Mouse (Mus musculus): ENCODE measurements around the gene Col1a1. TPM values are rescaled to one million over a fixed set of nuclear protein-coding genes. Genes with fewer than 3 reads are reported as not detected.

The Col1a1 gene
- 10 to 100 TPM; 20.4 to 40.2 TPM for total RNA-seq (2021)
- long read RNA-seq, experiment 1, full-length matches to known transcripts = 52 of 63 reads
- long read RNA-seq, experiment 1, partial matches to known transcripts = 6 of 63 reads
- long read RNA-seq, experiment 1, other reads (novel, unspliced or antisense) = 5 of 63 reads
- long read RNA-seq, experiment 2, full-length matches to known transcripts = 36 of 50 reads
- long read RNA-seq, experiment 2, partial matches to known transcripts = 12 of 50 reads
- long read RNA-seq, experiment 2, other reads (novel, unspliced or antisense) = 2 of 50 reads

DNA sequence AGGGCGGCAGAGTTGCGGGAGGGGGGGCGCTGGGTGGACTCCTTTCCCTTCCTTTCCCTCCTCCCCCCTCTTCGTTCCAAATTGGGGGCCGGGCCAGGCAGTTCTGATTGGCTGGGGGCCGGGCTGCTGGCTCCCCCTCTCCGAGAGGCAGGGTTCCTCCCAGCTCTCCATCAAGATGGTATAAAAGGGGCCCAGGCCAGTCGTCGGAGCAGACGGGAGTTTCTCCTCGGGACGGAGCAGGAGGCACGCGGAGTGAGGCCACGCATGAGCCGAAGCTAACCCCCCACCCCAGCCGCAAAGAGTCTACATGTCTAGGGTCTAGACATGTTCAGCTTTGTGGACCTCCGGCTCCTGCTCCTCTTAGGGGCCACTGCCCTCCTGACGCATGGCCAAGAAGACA, at the start of gene Col1a1:
TSS of gene Col1a1 (plus strand) at position 180 of the 400 bp plus-strand sequence.
- DNase-seq (ENCODE audit: low spot score in 2 of 2) = peak in 1 of 2 experiments; percentile 45

- DNase-seq (ENCODE audit: low spot score in 2 of 2) = no peak
Observed at GRCm38 (mm10) chr11:94891155-94891554, 44.9 kb upstream of the Col1a1 start.

GRCm38 (mm10) chr11:94896753-94897376, 39.2 kb upstream of the Col1a1 start:
- DNase-seq (ENCODE audit: low spot score in 2 of 2) = no peak

DNA sequence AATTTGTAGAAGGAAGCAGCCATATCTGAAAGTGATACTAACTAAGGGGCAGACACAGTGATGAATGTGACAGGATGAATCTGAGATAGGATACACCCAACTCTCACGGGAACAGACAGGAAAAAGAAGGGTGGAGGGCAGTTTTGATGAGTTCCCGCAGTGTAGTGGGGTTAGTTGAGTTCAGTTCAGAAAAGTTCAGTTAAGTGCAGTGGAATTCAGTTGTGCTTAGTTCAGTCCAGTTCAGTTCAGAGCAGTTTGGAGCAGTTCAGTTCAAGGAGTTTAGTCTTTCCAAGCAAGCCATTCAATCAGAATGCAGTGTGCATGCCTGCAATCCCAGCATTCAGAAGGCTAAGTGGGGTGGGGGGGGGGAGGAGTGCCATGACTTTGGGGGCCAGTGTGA, 34.8 kb upstream of the Col1a1 start:
- no peak for DNase-seq (ENCODE audit: low spot score in 2 of 2)

- DNase-seq (ENCODE audit: low spot score in 2 of 2) = no peak
Observed at GRCm38 (mm10) chr11:94904306-94904705, 31.7 kb upstream of the Col1a1 start.

- no peak for DNase-seq (ENCODE audit: low spot score in 2 of 2)
Observed at GRCm38 (mm10) chr11:94910971-94911370, 25.1 kb upstream of the Col1a1 start.

DNA sequence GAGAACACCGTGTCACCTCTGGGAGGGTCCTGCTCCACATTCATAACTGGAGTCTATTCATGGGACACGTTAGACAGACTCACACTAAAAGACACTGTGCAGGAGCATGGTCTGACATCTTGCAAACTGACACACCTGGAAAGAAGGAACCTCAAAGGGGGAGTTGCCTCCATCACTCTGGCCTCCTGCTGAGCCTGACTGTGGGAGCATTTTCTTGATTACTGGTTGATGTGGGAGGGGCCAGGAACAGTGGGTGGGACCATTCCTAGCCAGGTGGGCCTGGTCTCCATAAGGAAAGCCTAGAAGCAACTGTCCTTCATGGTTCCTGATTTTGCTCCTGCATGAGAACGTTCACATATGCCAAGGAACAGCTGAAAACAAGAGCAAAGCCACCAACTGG, 23.5 kb upstream of the Col1a1 start:
- DNase-seq (ENCODE audit: low spot score in 2 of 2) = no peak

- no peak for DNase-seq (ENCODE audit: low spot score in 2 of 2)
Observed at GRCm38 (mm10) chr11:94913302-94914090, 22.5 kb upstream of the Col1a1 start.

DNA sequence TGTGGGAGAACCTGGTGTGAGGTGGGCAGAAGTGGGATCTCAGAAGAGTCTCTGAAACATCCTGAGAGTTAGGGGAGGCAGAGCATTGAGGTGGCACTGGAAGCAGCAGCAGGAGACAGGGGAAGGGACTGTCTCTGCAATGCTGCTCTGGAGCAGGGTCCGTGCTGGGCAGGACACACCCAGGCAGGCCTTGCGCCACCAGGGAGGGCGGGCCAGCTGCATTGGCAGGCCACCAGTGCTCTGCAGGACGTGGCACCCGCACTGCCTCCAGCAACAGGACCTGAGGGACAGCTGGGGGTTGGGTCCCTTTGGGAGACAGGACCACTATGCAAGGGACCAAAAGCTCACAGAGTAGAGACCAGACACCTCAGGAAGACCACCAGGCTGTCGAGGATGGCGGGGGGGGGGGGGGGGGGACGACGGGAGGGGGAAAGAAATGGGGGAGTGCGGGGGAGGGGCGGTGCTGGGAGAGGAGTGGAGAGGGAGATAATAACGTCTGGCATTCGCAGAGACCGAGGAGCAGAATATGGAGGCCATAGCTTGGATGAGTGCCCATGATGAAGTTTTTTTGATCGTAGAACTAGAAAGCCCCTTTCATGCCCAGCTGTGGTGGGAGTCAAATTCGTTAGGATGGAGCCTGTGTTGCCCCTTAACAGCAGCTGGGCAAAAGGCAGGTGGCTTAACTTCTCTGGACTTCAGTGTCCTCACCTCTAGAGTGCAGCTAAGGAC, 20.2 kb upstream of the Col1a1 start:
- DNase-seq (ENCODE audit: low spot score in 2 of 2) = peak in 1 of 2 experiments; percentile 51

DNA sequence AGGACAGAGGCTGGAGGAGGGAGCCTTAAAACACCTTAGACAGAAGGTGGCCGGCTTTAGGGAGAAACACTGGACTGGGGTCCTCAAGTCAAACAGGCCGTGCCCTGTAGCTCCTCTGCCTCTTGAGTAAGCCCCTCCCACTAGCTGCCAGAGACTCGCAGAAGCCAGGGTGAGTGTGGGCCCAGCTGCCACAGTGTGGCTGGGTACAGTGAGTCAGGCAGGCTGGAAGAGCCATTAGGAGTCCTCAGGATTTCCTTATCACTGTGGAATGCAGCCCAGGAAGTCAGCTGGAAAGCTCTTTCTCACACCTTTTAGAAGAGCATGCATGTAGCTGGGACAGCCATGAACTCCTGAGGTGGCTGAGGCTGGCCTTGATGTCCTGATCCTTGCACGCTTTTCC, 19.5 kb upstream of the Col1a1 start:
- no peak for DNase-seq (ENCODE audit: low spot score in 2 of 2)

- DNase-seq (ENCODE audit: low spot score in 2 of 2) = no peak
Observed at GRCm38 (mm10) chr11:94917717-94918116, 18.3 kb upstream of the Col1a1 start.

- DNase-seq (ENCODE audit: low spot score in 2 of 2) = no peak
Observed at GRCm38 (mm10) chr11:94920996-94921401, 15.0 kb upstream of the Col1a1 start.

- no peak for DNase-seq (ENCODE audit: low spot score in 2 of 2)
Observed at GRCm38 (mm10) chr11:94924977-94925376, 11.0 kb upstream of the Col1a1 start.

DNA sequence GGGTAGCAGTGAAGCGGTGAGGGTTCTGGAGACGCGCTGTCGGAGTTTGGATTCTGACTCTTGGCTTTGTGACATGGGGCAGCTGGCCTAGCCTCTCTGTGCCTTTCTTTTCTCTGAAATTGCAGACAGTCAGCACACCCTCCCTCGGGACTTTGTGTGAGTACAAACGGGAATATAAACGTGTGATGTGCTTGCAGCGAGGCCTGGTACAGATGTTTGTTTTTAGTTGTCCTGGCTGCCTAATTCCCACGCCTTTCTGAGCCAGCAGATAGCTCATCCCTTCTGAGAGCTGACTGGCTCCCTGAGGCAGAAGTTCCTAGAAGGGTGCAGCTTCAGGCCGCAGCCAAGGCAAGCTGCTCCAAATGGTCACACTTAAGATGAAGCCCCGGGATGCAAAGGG, 9.6 kb upstream of the Col1a1 start:
- no peak for DNase-seq (ENCODE audit: low spot score in 2 of 2)

DNA sequence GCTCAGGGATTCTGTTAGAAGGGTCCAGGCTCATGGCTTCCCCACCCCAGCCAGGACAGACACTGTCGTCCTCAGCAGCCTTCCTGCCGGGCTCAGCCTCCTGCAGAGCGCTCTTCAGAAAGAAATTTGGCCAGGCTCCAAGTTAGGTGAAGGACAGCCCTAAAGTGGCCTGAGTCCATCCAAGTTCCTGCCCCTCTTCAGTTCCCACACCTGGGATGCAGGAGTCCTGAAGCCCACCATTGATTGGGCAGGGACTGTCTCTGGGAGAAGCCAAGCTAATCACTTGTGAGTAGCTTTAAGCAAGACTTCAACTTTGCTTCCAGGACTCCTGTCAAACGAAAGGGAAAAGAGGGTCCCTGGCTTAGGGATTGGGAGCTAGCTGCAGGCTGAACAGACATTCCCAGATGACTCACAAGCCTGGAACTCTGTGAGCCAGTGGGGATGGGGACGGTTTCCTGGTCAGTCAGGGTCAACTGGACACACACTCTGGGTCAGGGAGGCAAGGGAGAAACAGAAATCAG, 8.2 kb upstream of the Col1a1 start:
- DNase-seq (ENCODE audit: low spot score in 2 of 2) = no peak

GRCm38 (mm10) chr11:94928820-94929219, 7.2 kb upstream of the Col1a1 start:
- DNase-seq (ENCODE audit: low spot score in 2 of 2) = peak in 1 of 2 experiments; percentile 56

DNA sequence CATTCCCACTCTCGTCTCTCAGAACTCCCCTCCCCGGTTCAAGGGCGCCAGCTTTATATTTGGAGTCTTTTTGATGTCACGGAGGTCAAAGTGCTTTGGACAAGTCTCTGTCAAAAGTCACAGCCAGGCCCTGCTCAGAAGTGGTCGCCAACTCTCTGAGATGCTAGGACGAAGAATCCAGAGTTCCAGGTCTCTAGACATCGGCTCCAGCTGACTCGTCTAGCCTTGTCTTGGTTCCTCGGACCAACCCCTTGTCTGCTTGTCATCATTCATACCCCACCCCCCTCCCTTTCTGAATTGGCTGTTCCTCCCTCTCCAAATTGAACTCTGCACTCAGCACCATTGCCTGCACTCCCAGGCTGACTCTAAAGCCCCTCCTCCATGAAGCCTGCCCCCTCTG, 6.4 kb upstream of the Col1a1 start:
- DNase-seq (ENCODE audit: low spot score in 2 of 2) = no peak

GRCm38 (mm10) chr11:94930151-94930550, 5.9 kb upstream of the Col1a1 start:
- DNase-seq (ENCODE audit: low spot score in 2 of 2) = no peak

DNA sequence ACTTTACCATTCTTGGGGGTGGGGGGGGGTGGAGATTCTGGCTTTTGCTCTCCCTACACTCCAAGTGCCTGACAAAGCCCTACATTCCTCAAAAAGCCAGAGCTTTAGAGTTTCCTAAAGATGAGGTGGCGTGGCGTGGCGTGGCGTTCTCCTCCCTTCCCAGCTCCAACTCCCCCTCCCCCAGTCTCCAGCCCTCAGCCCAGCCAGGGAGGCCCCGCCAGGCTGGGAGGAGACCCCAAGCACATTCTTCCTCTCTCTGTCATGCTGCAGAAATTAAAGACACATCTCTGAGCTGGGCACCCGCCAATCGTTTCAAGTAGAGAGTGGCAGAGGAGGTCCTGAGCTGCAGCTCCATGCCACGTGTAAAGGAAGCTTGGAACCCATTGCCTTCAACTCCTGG, 2.4 kb upstream of the Col1a1 start:
- DNase-seq (ENCODE audit: low spot score in 2 of 2) = no peak

DNA sequence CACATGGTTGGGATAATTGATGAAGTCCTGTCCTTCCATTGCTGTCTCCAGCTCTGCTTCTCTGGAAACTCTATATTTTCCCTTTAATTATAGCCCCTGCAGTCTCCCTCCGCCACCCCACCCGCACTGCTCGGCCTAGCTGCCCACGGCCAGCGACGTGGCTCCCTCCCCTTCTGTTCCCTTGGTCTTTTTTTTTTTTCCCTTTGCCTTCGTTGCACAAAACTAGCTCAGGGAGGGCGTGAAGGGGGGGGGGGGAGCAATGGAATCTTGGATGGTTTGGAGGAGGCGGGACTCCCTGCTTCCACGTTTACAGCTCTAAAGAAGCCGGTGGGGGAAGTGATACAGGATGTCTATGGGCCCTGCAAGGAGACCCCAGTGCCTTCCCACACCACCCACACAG, 1.5 kb upstream of the Col1a1 start:
- no peak for DNase-seq (ENCODE audit: low spot score in 2 of 2)

- peak; percentile 85 to 89 for DNase-seq (ENCODE audit: low spot score in 2 of 2)
Observed at GRCm38 (mm10) chr11:94936851-94937295, 849 bp downstream of the Col1a1 start.
